Mouse (Mus musculus): Measurements from ENCODE around the gene Slc35f5.
A peak's percentile ranks its signal among the peaks of the same experiment; 100 is the strongest.
"Not testable (repeated sequence)": the region's sequence is repeated elsewhere in the genome, so short reads cannot be mapped to it uniquely, and the experiment has no call there.

Slc35f5 gene

DNA sequence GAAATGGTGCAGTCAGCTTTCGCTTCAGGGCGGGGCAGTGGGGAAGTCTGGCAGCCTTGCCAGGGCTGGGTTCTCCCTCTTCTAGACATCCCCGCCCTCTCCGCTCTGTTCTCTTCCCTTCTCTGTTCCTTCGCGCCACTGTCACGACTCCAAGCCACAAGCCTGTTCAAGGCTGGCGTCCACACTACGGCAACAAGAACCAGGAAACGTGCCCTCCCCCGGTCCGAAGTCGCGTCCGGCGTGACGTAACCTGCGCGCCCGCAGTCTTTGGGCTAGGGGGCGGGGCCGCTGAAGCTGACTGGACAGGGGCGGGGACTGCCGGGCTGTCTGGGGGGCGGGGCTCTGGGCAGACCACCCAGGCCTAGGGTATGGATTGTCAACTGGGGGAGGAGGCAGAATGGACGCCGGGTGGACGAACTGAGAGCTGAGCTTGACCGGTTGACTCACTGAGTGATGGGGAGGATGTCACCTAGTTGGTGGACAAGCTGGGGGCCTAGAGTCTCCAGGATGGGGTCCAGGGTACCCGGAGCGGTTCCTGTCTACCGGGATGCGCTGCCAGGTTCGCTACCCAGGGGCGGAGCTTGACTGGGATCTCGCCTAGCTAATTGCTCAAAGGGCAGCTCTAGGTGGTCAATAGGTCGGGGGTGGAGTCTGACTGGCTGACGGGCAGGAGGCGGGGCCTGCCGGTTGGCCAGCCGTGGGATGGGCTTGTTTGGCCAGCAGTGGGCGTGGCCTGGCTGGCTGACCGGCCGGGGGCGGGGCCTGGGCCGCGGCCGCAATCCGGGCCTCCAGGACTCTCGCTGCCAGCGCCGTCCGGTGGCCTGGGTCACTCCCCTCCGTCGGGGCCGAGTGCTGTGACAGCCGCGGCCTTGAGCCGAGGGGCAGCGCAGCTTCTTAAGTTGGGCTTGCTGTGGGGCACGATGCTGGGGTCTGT, at the start of gene Slc35f5:
TSS of gene Slc35f5 (plus strand) at position 337 of the 934 bp plus-strand sequence.
- peak; percentile 100 for DNase-seq (ENCODE audit: low spot score)

DNA sequence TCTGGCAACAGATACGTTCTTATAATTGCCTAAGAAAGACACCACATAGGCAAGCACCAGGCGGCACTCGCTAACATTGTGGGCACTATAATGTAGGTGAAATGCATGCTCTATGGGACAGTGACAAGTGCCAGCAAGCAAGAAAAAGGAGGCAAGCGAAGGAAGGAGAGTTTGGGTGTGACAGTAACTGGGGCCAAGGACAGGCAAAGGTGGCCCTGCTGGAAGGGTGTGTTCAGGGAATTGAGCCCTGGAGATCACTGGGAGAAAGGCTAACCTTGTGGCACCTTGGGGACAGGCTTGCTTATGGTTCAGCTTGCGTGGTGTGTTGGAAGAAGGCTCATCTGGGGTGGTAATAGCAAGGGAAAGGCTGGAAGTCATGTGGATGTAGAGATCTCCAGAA, 45.7 kb upstream of the Slc35f5 start:
- DNase-seq (ENCODE audit: low spot score) = no peak

DNA sequence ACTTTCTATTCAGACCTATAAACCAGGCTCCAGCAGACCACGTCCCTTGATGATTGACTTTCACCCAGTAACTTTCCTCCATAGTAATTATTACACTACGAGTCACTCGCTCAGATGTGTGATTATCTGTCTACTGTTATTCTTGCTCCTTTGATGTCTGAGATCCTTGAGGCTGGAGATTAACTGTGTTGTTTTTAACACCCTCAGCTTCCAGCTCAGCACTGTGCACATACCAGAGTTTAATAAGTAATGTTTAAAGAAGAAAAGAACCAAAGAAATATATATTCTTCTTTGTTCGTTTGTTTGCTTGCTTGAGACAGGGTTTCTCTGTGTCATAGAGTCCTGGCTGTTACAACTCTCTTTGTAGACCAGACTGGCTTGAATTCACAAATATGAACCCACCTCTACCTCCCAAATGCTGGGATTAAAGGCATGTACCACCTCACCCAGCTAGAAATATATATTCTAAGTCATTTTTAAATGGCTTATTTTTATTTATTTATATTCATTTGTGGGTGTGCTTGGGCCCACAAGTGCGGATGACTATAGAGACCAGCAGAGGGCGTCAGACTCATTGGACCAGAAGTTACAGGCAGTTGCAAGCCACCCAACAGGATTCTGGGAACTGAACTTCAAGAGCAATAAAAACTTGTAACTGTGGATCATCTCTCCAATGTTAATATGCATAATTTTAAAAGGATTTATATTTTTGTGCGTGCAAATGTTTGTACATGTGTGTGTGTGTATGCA, 43.3 kb upstream of the Slc35f5 start:
- no peak for DNase-seq (ENCODE audit: low spot score)

DNA sequence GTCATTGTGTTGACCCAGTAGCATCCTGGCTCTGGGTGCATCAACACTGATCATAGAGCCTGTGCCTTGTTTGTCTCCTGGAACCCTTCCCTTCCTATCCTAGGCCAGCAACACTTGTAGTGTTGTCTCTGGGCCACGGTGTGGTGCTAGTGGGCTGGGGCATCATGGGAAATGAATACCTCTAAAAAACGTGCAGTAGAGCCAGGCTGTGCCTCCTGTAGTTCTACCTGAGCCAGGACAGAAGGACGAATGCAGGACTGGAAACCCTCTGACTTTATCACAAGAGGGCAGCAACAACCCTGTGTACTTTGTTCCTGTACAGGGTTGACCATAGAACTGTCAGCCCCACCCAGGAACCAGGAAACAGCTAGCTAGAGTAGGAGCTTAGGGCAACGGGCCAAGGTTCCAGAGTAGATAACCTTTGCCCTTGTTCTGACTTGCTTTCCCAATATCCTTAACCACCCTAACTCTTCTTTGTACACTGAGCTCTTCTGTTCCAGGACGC, 41.2 kb upstream of the Slc35f5 start:
- peak; percentile 54 for DNase-seq (ENCODE audit: low spot score)

DNA sequence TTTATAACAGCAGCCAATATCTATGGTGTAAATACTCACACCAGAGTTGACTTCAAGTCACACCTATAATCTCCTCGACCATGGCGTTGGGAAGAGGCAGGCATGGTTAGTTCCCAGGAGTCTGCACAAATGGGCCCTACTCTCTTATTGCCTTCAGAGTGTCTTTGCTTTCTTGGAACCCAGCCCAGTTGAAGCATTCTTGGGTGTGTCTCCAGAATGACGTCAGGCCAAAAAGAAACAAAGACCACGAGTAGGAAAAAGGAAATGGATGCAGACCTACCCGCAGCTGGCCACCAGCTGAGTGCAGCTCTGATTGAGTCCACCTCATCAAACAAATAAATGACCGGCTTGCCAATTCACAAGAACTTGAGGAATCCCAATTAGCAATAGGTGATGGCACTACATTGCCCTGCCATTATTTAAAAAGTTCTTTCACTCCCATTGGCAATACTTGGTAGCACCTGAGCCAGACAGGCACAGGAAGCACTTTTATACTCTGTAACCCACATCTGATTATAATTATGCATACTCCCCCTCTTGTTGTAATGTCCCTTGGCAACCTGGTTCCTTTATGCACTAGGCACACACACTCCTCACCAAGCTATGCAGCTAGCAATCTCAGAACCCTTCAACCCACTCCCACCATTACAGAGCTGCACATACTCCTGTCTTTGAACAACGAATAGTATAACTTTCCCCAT, 34.3 kb upstream of the Slc35f5 start:
- DNase-seq (ENCODE audit: low spot score) = no peak

DNA sequence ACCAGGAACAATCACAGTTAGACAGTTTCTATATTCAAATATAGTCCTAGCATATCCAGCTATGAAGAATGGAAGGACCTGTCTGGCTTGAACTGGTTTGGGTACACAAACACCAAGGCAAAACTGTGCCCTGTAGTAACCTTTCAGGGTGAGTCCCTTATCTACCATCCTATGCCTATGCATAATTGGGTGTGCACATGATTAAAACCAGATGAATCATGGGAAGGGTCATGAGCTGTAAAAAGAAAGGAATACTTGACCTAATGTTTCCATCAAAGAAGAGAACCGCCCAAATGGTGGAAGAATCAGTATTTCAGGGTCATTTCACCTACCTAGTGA, 33.8 kb upstream of the Slc35f5 start:
- DNase-seq (ENCODE audit: low spot score) = no peak

DNA sequence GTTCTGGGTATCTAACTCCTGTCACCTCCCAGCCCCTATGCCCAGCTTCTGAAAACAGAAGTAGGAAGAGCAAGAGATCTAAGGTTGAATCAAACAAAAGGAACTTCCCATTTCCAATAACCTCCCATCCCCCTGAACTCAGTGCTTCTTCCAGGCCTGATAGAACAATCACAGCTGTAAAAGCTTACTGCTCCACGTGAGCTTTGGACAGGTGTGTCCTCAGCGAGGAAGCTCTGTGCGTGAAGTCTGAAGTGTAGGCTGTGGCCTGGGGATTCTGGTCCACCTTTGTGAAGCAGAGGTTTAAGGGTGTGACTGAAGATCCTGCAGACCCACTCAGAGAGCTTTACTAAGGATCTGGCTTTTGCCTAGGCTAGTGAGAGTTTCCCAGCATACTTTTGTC, 33.0 kb upstream of the Slc35f5 start:
- no peak for DNase-seq (ENCODE audit: low spot score)

DNA sequence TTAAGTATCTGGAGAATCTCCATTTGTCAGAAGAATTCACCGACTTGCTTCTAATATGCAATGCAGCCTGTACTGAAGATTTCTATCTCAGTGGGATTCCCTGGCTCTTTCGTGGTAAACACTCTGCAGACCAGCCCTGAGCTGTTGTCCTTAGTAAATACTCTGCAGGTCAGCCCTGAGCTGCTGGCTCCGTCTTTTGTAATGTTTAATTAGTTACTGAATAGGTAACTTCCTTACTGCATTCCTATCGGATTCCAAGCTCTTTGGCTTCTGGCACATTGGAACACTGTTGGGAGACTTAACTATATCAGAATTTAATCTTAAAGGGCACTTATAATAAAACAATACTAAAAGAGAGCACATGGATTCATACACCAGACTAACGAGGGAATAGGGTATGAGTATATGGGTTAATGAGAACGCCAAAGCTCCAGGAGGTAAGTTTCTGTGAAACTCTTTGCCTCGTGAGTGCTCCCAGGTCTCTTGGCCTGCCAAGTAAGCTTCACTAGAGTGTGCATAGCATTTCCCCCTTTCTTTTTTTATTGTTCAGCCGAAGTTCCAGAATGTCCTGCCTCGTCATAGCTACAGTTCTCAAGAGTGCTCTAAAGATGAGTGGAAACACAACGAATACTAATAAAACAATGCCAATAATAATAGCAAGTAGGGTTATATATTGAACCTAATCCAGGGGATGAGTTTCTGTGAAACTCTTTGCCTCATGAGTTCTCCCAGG, 27.0 kb upstream of the Slc35f5 start:
- DNase-seq (ENCODE audit: low spot score) = not testable (repeated sequence)

DNA sequence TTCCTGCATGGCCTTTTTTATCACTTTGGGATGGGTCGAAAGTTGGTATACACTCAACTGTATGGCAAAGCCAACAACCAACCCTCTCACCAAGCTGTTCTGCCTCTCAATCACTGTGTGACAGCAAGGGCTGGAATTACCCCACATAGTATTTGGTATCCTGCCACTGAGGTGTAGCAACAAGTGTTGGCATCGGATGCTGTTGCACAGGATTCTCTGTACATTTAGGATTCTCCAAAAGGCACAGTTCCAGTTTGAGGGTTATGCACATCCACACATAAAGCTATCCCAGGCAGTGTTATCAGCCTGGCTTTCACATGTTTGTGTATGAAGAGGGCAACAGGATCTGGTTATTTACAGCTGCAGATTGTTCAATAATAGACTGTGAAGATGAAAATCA, 23.3 kb upstream of the Slc35f5 start:
- no peak for DNase-seq (ENCODE audit: low spot score)

DNA sequence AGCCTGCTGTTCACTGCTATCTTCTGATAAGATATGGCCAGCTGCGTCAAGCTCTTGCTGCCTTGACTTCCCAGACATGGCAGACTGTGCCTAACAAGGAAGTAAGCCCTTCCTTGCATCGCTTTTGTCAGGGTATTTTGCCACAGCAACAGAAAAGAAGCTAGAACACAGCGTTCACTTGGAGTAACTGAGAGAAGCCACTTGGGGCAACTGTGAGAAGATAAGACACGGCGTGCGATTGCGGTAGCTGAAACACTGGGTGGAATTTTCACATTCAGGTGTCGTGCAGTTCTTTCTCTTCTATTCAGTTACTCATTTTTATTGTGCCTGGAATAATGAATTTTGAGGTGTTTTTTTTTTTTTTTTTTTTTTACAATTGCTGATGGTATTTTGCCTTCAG, 22.6 kb upstream of the Slc35f5 start:
- DNase-seq (ENCODE audit: low spot score) = no peak

DNA sequence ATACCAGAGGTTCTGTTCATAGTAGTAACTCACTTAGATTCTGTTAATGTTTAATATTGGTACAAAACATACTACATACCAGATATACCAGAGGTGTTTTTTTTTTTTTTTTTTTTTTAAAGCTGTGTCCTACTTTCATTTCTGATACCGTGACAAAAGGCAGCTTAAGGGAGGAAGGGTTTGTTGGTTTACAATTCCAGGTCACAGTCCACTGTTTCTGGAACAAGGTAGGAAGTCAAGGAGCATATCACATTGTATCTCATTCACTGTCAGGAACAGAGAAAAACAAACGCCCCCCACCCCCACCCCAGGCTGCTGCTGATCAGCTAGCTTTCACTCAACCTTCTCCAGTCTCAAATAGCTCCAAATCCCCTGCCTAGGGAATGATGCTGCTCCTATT, 21.1 kb upstream of the Slc35f5 start:
- no peak for DNase-seq (ENCODE audit: low spot score)

DNA sequence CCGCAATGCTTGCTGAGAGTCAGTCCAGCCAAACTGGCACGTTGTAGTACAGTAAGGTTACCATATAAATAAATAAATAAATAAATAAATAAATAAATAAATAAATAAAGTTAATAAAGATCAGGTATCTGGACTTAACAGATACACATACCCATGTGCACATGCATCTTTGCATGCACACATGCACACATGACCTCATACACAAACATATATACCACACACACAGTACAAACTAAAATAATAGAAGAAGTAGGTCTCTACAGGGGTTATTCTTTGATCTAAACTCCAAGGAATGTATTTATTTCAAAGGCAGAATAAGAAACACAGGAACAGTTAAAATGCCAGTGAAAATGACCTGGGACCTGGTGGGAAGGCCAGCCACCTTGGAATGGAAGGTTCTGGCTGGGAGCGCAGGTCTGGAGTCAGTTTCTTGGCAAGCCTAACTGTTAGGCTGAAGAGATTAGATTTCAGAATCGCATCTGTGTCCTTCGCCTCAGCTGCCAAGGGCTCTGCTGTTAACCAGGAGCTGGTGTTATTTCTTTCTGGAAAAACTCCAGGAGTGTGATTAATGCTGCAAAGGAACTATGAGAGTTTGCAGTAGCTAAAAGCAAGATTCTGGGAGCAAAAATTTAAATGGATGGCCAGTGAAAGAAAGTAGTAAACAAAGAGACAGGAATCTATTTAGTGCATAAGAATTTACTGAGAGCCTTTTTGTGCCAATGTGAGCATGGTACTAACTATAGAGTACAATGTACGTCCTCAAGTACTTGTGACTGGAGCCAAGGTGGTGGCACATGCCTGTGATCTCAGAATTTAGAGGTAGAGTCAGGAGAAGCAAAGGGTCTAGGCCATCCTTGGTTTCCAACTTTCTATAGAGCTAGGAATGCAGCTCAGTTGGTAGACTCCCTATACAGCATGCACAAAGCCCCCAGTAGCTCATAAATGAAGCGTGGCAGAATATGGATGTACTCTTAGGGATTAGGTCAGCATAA, 18.1 kb upstream of the Slc35f5 start:
- DNase-seq (ENCODE audit: low spot score) = no peak

DNA sequence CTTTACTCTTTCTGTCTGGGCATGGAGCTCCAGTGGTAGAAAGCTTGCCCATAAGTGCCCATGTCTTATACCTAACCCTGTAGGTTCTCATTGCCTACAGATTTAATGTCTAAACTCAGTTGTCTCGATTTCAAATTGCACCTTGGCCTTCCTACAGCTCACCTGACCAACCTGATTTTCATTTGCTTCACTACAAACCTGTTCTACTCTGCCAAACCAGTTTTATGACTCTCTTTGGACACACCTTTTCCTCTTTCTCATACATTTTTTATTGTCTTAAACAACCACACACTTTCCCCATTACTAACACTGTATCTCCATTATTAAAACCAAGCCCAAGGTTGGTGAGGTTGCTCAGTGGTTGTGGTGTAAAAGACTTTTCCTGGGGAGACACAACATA, 10.5 kb upstream of the Slc35f5 start:
- no peak for DNase-seq (ENCODE audit: low spot score)

DNA sequence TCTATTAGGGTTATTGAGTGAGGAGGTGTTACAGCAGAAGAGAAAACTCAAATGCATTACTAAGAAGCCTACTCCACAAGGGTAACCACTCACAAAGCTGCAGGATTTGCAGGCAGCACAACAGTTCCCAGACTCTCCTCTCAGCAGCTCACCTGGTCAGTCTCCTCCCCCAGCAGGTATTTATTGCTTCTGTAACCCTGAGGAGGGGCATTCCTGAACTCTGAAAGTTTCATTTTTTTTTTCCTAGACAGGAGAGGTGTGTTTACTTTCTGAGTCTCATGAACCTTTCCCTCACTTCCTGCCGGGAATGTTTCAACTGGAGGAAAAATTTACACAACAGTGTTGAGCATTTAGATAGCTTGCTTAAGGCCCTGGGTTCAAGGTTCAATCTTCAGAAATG, 10.0 kb upstream of the Slc35f5 start:
- DNase-seq (ENCODE audit: low spot score) = no peak

DNA sequence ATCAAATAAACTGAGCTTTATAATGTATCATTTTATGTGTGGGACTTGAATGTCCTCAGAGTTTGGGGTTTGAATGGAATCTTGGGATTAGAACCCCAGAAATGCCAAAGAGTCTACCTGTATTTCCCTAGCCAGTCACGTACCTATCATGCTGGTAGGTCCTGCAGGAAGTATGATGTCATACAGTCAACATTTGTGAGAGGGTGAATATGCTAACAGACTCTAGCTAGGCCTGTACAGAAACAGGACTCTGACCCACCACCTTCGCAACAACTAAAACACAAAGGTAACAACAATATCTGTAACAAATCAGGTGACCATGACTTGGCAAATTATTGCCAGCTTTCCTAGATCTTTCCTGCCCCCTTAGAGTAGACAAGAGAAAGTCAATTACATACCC, 8.8 kb upstream of the Slc35f5 start:
- DNase-seq (ENCODE audit: low spot score) = no peak

DNA sequence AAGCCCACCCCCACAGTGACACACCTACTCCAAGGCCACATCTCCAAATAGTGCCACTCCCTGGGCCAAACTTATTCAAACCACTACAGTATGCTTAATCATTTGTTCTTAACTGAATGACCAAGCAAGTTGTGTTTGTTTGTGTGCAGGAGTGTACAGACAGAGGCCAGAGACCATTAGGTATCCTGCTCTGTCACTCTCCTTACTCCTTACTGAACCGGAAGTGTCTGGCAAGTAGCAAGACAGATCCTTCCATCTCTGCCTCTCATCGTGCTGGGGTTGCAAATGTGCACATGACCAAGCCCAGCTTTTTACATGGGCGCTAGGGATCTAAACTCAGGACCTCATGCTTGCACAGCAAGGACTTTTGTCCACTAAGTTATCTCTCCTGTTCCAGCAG, 1.1 kb upstream of the Slc35f5 start:
- no peak for DNase-seq (ENCODE audit: low spot score)

DNA sequence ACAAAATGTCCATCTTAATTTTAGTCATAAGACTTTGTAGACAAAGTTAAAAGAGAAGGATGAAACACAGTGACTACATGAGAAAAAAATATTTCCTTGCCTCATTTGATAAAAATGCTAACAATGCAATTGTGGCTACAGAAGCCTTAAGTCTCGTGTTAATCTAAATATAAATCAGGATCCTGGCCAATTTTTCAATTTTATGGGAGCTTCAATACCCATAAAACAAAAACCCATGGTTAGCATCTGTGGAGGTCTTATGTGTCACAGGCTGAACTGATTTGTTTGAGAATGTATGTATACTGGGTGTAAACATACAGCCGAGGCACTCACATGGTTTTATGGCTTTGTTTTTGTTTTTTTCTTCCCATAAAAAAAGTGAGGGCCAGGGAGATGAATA, 674 bp upstream of the Slc35f5 start:
- DNase-seq (ENCODE audit: low spot score) = no peak

DNA sequence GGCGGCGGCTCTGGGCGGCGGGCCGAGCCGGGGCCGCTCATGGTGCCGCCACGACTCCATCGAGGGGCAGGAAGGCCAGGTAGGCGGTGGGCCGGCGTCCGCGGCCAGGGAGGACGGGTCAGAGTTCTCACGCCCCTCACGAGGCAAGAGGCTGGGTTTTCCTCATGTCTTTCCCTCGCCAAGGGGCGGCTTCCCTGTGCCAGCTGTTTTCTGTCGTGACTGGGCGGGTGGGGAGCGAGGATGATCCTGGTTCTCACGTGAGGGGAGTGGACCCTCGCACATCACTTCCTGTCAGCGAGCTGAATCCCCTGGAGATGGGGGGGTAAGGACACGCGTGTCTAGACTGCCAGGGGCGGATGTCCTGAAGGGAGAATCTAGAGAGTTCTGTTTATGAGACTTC, 811 bp downstream of the Slc35f5 start:
- DNase-seq (ENCODE audit: low spot score) = peak; percentile 77

DNA sequence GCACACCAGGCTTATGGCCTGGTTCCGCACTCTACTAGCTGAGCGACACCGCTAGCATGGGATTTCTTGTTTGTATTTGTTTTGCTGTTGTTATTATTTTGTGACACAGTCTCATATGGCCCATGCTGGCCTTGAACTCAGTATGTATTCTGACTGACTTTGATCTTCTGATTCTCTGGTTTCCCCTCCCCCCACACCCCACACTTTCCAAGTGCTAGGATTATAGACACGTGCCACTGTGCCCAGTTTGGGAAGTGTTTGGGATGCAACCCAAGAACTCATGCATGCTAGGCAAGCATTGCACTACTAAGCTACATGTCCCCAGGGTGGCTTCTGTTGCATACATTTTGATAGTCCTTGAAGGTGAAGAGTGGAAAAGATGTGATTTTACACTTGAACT, 1.4 kb downstream of the Slc35f5 start:
- DNase-seq (ENCODE audit: low spot score) = no peak

DNA sequence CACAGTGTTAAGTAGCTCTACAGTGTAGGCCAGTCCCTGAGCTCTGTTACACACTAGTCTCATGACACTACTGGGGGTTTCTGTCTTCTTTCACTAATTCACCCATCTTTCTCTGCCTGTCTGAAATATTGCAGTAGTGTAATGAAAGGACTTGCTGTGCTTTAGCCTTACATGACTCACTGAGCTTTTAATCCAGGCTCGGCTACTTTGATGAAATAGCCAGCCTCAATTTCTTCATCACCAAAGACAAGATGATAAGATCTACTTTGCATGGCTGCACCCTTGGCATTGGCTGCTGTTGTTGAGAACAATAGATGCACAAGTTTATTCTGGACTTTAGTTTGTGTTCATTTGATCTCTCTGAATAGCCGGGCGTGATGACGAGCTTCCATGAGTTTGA, 7.7 kb downstream of the Slc35f5 start:
- DNase-seq (ENCODE audit: low spot score) = no peak

DNA sequence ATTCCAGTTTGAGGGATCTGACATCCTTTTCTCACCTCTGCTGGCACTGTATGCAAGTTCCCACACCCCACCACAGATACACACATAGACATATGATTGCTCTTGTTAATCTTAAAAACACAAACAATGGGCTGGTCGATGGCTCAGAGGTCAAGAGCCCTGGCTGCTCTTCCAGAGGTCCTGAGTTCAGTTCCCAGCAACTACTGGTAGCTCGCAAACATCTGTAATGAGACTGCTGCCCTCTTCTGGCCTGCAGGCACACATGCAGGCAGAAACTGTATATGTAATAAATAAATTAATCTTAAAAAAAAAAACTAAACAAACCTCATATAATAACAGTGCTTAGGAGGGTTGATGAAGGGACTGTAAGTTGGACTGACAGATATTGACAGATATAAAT, 13.8 kb downstream of the Slc35f5 start:
- DNase-seq (ENCODE audit: low spot score) = peak; percentile 48

Measured in testis, postnatal 10 days (tissue).